Mouse (Mus musculus): ENCODE data around the gene Psmb3. TPM values are rescaled to one million over a fixed set of nuclear protein-coding genes. Genes with fewer than 3 reads are reported as not detected.

Gene Psmb3
- total RNA-seq (2023): 103 to 111 TPM (median 110 TPM) in 4 replicates

DNA sequence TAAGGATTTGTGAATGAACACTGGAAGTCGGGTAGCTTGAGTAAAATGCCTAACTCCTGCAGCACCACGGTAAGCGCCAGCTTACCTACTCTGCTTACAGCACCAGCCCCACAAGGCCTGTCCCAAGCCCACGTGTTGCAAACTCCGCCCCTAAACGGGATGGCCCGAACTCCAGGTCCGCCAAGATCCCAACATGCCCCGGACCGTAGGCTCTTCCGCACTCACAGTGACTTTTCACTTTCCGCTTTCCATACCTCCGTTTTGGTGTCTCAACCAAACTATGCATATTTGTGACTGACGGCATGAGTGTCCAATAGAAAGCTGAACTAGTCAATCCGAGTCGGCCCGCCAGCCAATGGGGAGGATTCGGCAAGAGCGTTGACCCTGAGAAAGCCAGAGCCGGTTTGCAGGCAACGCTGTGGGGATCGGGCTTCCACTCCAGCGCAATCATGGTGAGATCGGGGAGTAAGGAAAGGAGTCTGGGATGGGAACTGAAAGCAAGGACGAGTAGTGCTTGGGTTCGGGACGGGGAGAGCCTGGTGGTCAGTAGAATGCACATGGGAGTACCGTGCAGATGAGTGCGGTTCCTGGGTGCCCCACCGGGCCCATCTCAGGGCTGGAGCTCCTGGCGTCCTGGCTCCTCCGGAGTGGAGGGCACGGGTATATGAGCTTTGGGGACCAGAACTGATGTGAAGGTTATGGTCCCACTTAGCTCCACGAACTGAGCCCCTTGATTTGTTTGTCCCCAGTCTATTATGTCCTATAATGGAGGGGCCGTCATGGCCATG is at the start of gene Psmb3:
TSS of gene Psmb3 (plus strand) at position 361 of the 788 bp plus-strand sequence.

GRCm38 (mm10) chr11:97662893-97663527 is 40.2 kb upstream of the Psmb3 start, which contains the start of gene Mllt6:
Gene Mllt6, plus strand, starts transcription at chr11:97663414.

DNA sequence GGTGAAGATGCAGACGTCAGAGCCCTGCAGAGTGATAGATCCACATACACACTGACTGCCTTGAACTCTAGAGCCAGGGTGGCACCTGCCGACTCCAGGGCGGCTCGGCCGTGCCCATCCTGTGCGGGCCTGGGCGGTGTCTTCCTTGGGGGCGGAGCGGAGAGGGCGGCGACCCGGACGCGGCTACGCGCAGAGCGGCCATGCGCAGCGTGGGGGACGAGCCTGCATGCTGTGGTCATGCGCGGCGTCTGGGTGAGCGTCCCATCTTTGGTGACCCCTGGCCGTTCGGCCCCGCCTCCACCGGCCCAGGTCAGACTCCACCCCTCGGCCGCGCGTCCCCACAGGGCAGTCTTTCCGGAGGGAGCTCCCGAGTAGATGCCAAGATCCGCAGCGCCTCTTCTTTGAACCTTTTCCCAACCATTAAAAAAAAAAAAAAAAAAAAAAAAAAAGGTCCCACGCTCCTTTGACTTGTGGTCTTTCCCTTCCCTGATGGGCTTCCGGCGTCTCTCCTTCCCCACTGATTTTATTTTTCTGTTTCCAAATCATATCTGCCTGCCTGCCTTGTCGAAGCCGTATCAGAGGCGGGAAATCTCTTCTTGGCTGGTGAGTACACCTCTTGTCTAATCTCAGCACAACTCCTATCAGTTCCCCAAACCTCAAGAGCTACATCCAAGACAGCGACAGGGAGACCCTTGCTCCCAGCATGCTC is 17.4 kb upstream of the Psmb3 start, which contains the start of gene Cisd3:
TSS of gene Cisd3 (plus strand) at position 214 of the 709 bp plus-strand sequence.

GRCm38 (mm10) chr11:97700003-97700745 is 3.0 kb upstream of the Psmb3 start, which contains the start of gene Pcgf2:
Gene Pcgf2, minus strand, starts transcription at chr11:97700497.

DNA sequence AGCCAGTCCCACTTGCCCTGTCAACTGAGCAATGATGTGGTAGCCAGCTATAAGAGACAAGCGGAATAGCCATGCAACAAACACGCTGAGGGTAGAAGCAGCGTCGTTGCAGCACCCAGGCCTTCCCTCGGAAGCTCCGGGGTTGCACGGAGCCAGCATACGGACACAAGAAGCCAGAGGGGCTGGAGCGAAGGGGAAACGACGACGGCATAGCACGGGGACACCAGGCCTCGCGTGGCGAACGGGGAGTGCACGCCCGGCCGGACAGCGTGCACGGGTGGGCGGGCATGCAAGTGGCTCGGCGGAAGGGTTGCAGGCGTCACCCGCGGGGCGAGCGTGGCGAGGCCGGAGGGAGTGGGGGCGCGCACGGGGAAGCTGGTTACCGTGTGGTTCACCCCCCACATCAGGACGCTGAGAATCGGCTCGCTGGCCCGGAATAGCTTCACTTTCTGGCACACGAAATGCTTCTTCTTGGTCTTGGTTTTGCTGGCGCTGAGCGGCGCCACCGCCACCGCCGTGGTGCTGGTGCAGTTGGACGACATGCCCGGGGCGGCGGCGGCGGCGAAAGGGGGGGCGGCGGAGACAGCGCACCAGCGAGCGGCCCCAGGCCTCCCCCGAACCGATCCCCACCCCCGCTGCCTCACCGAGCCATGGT is 41.0 kb downstream of the Psmb3 start, which contains the start of gene Pip4k2b:
TSS of gene Pip4k2b (minus strand) at position 642 of the 655 bp plus-strand sequence.

Other genes starting within 250 kb of the Psmb3 start
- not detected in 4 replicates for gene 4933428G20Rik, start 203.1 kb upstream of the Psmb3 start, total RNA-seq (2023)
- gene Srcin1, start 127.2 kb upstream of the Psmb3 start, total RNA-seq (2023): 0.12 to 0.26 TPM in 2 of 4 replicates, not detected in the others
- gene Epop, start 73.7 kb upstream of the Psmb3 start, total RNA-seq (2023): 4.9 to 7.8 TPM (median 6.5 TPM) in 4 replicates
- 167 to 190 TPM (median 180 TPM) in 4 replicates for gene Mllt6, start 40.0 kb upstream of the Psmb3 start, total RNA-seq (2023)
- 38.5 to 56.3 TPM (median 49.8 TPM) in 4 replicates for gene Cisd3, start 17.6 kb upstream of the Psmb3 start, total RNA-seq (2023)
- gene Pcgf2, start 2.9 kb upstream of the Psmb3 start, total RNA-seq (2023): 0.24 to 1.0 TPM (median 0.76 TPM) in 3 of 4 replicates, not detected in the other
- gene Pip4k2b, start 41.3 kb downstream of the Psmb3 start, total RNA-seq (2023): 55.7 to 60.9 TPM (median 58.7 TPM) in 4 replicates
- gene Cwc25, start 63.2 kb downstream of the Psmb3 start, total RNA-seq (2023): 58.6 to 64.5 TPM (median 61.7 TPM) in 4 replicates
- gene 1700001P01Rik, start 72.5 kb downstream of the Psmb3 start, total RNA-seq (2023): 1.4 to 2.1 TPM (median 1.7 TPM) in 3 of 4 replicates, not detected in the other
- 1,863 to 2,062 TPM (median 1,983 TPM) in 4 replicates for gene Rpl23, start 79.0 kb downstream of the Psmb3 start, total RNA-seq (2023)
- 59.8 to 73.8 TPM (median 69.4 TPM) in 4 replicates for gene Lasp1, start 95.6 kb downstream of the Psmb3 start, total RNA-seq (2023)
- 0.43 to 0.63 TPM in 2 of 4 replicates, not detected in the others for gene B230217C12Rik, start 137.4 kb downstream of the Psmb3 start, total RNA-seq (2023)
- 0.85 to 1.9 TPM (median 1.3 TPM) in 4 replicates for gene Fbxo47, start 180.8 kb downstream of the Psmb3 start, total RNA-seq (2023)